21 mouse cellular contexts compared by ENCODE assay signal in genomic region chr1:37601461-37601860, GRCm38 (mm10).
"Had no signal": no experiment of that assay in that cellular context is flagged by ENCODE, and none has a peak within 500 bp of the region (broad histone marks: within the 10 kb centered on the region; RNA-seq: fewer than 3 reads in every experiment).

No protein-coding gene starts in this region.

- H3K4me2 ChIP-seq: limb, embryonic 12.5 days; limb, embryonic 15.5 days; liver, embryonic 12.5 days; liver, embryonic 15.5 days; lung, embryonic 14.5 days; midbrain, embryonic 12.5 days; midbrain, embryonic 15.5 days; neural tube, embryonic 12.5 days; neural tube, embryonic 15.5 days; stomach, embryonic 15.5 days had no signal

- H3K27me3 ChIP-seq: limb, embryonic 12.5 days; limb, embryonic 15.5 days; liver, embryonic 12.5 days; liver, embryonic 15.5 days; midbrain, embryonic 12.5 days; midbrain, embryonic 15.5 days; neural tube, embryonic 12.5 days; neural tube, embryonic 15.5 days; stomach, embryonic 15.5 days had no signal

- H3K36me3 ChIP-seq: limb, embryonic 12.5 days; limb, embryonic 15.5 days; liver, embryonic 12.5 days; liver, embryonic 15.5 days; midbrain, embryonic 12.5 days; midbrain, embryonic 15.5 days; neural tube, embryonic 12.5 days; neural tube, embryonic 15.5 days; stomach, embryonic 15.5 days had no signal

- ATAC-seq: liver, embryonic 12.5 days; lung, postnatal 0 days; midbrain, embryonic 15.5 days had no signal

- H3K4me3 ChIP-seq: left cerebral cortex, adult 2 months; limb, embryonic 12.5 days; limb, embryonic 15.5 days; liver, embryonic 12.5 days; liver, embryonic 15.5 days; midbrain, embryonic 12.5 days; midbrain, embryonic 15.5 days; neural tube, embryonic 12.5 days; neural tube, embryonic 15.5 days; stomach, embryonic 15.5 days had no signal

- H3K27ac ChIP-seq: kidney, postnatal 0 days; left cerebral cortex, adult 2 months; limb, embryonic 12.5 days; limb, embryonic 15.5 days; liver, embryonic 12.5 days; liver, embryonic 15.5 days; macrophage; midbrain, embryonic 12.5 days; midbrain, embryonic 15.5 days; neural tube, embryonic 12.5 days; neural tube, embryonic 15.5 days; stomach, embryonic 15.5 days had no signal

- H3K9ac ChIP-seq: limb, embryonic 12.5 days; limb, embryonic 15.5 days; liver, embryonic 12.5 days; liver, embryonic 15.5 days; lung, embryonic 14.5 days; midbrain, embryonic 12.5 days; midbrain, embryonic 15.5 days; neural tube, embryonic 12.5 days; neural tube, embryonic 15.5 days; stomach, embryonic 15.5 days had no signal

- DNase-seq: kidney, adult 2 months; layer of hippocampus, postnatal 36 days; lung, embryonic 14.5 days; right cerebral cortex, adult 18-20 months; right cerebral cortex, postnatal 14 days; right cerebral cortex, postnatal 4 days; spleen, adult 18-20 months; thymus, postnatal 25 days had no signal

- H3K9me3 ChIP-seq: limb, embryonic 12.5 days; limb, embryonic 15.5 days; liver, embryonic 12.5 days; liver, embryonic 15.5 days; midbrain, embryonic 12.5 days; midbrain, embryonic 15.5 days; neural tube, embryonic 12.5 days; neural tube, embryonic 15.5 days; stomach, embryonic 15.5 days had no signal

- H3K4me1 ChIP-seq: limb, embryonic 12.5 days; limb, embryonic 15.5 days; liver, embryonic 12.5 days; liver, embryonic 15.5 days; midbrain, embryonic 12.5 days; midbrain, embryonic 15.5 days; neural tube, embryonic 12.5 days; neural tube, embryonic 15.5 days; stomach, embryonic 15.5 days had no signal
